Mouse (Mus musculus): ENCODE measurements around the gene Tap2. TPM values are rescaled to one million over a fixed set of nuclear protein-coding genes. Genes with fewer than 3 reads are reported as not detected.
"Not testable (repeated sequence)": the region's sequence is repeated elsewhere in the genome, so short reads cannot be mapped to it uniquely, and the experiment has no call there.

The Tap2 gene
- polyA plus RNA-seq, 1 experiment from 2014 or later = 0.44 TPM

DNA sequence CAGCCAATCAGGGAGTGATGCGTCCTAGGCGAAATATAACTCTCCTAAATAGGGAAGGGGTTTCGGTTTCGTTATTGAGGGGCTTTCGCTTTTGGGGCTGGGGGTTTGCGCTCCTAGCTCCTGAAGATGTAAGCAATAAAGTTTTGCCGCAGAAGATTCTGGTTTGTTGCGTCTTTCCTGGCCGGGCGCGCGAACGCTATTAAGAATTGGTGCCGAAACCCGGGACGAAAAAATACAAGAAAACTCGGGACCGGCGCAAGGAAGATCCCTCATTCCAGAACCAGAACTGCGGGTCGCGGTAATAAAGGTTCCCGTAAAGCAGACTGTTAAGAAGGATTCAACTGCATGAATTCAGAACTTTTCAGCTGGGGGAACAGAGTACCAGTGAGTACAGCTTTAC, 22.6 kb downstream of the Tap2 start:
- H3K9ac ChIP-seq (ENCODE audit: low read depth, low read length); H3K4me2 ChIP-seq; H3K27me3 ChIP-seq (ENCODE audit: control insufficient read depth, insufficient read depth, low read length); H3K27ac ChIP-seq (ENCODE audit: low read depth, low read length); ATAC-seq (replicated peaks; ENCODE audit: insufficient number of reproducible peaks, low FRiP score, low TSS enrichment); H3K4me1 ChIP-seq (ENCODE audit: control insufficient read depth, insufficient read depth, low read length); H3K9me3 ChIP-seq (replicated peaks; ENCODE audit: control insufficient read depth, low read length); H3K4me3 ChIP-seq (ENCODE audit: low read depth, low read length); H3K36me3 ChIP-seq (ENCODE audit: control insufficient read depth, insufficient read depth, low read length): not testable (repeated sequence)
- 93% methylated on average over 12 of the region's 23 CpGs for WGBS (ENCODE audit: insufficient replicate concordance)

- not testable (repeated sequence) for H3K27me3 ChIP-seq (ENCODE audit: control insufficient read depth, insufficient read depth, low read length); H3K4me1 ChIP-seq (ENCODE audit: control insufficient read depth, insufficient read depth, low read length); ATAC-seq (replicated peaks; ENCODE audit: insufficient number of reproducible peaks, low FRiP score, low TSS enrichment); H3K9ac ChIP-seq (ENCODE audit: low read depth, low read length); H3K27ac ChIP-seq (ENCODE audit: low read depth, low read length); H3K36me3 ChIP-seq (ENCODE audit: control insufficient read depth, insufficient read depth, low read length); H3K4me2 ChIP-seq; H3K4me3 ChIP-seq (ENCODE audit: low read depth, low read length); H3K9me3 ChIP-seq (replicated peaks; ENCODE audit: control insufficient read depth, low read length)
- WGBS (ENCODE audit: insufficient replicate concordance) = 79% methylated on average over 5 of the region's 9 CpGs
These were observed 27.6 kb downstream of the Tap2 start for GRCm38 (mm10) chr17:34230971-34231370.

- not testable (repeated sequence) for ATAC-seq (replicated peaks; ENCODE audit: insufficient number of reproducible peaks, low FRiP score, low TSS enrichment); H3K36me3 ChIP-seq (ENCODE audit: control insufficient read depth, insufficient read depth, low read length); H3K4me1 ChIP-seq (ENCODE audit: control insufficient read depth, insufficient read depth, low read length); H3K27me3 ChIP-seq (ENCODE audit: control insufficient read depth, insufficient read depth, low read length); H3K4me2 ChIP-seq; H3K9me3 ChIP-seq (replicated peaks; ENCODE audit: control insufficient read depth, low read length); H3K27ac ChIP-seq (ENCODE audit: low read depth, low read length); H3K4me3 ChIP-seq (ENCODE audit: low read depth, low read length); H3K9ac ChIP-seq (ENCODE audit: low read depth, low read length)
- 80% methylated on average over 3 of the region's 7 CpGs for WGBS (ENCODE audit: insufficient replicate concordance)
These were observed 28.7 kb downstream of the Tap2 start for GRCm38 (mm10) chr17:34232021-34232420.

DNA sequence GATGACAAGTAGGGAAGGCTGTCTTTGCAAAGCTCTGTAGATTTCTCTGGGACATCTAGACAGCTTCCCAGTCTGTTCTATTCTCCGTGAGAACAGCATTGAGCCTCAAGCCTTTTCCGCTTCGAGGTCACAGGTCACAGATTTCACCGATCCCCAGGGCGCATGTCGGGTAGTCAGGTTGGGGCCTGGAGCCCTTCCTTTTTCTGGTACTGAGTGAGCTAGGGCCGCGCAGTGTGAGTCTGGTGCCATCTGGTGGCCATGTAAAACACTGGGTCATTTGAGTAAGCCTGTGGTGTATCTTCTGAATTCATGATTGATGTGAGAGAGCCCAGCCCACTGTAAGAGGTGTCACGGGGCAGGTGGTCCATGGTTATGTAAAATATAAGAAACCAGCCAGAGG, 31.6 kb downstream of the Tap2 start:
- Histone ChIP-seq H3K4me1 (ENCODE audit: control insufficient read depth, insufficient read depth, low read length) (no peaks in the 10 kb centered on the region), H3K27me3 (ENCODE audit: control insufficient read depth, insufficient read depth, low read length) (no peaks in the 10 kb centered on the region), H3K4me2 (no peak overlapping the region), H3K9ac (ENCODE audit: low read depth, low read length) (no peak overlapping the region), H3K4me3 (ENCODE audit: low read depth, low read length) (no peak overlapping the region), H3K27ac (ENCODE audit: low read depth, low read length) (no peak overlapping the region), H3K9me3 (replicated peaks; ENCODE audit: control insufficient read depth, low read length) (no peaks in the 10 kb centered on the region; the same call in 1 of the 2 replicates), H3K36me3 (ENCODE audit: control insufficient read depth, insufficient read depth, low read length) (no peaks in the 10 kb centered on the region)
- 58% methylated on average over 9 of the region's 9 CpGs for WGBS (ENCODE audit: insufficient replicate concordance)
- no peak for ATAC-seq (replicated peaks; ENCODE audit: insufficient number of reproducible peaks, low FRiP score, low TSS enrichment)

DNA sequence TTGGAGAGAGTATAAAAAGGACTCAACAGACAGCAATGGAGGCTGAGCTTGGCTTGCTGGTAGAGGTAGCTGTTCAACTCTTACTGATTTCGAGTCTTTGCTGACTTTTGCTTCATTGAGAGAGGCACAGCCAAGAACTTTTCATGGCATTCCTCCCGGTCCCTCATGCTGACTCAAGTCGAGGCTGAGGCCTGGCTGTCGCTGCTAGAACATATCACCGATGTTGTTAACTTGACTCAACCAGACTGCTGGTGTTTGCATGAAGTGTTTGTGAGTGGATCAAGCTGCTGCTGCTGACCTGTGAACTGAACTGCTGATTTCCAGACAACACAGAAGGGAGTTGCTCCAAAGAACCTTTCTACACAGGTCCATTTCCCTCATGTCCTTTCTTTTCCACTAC, 33.4 kb downstream of the Tap2 start:
- H3K9ac ChIP-seq (ENCODE audit: low read depth, low read length) = no peak overlapping the region
- no peaks in the 10 kb centered on the region for H3K4me1 ChIP-seq (ENCODE audit: control insufficient read depth, insufficient read depth, low read length)
- WGBS (ENCODE audit: insufficient replicate concordance) = 65% methylated on average over 5 of the region's 5 CpGs
- ATAC-seq (replicated peaks; ENCODE audit: insufficient number of reproducible peaks, low FRiP score, low TSS enrichment) = no peak
- no peaks in the 10 kb centered on the region for H3K27me3 ChIP-seq (ENCODE audit: control insufficient read depth, insufficient read depth, low read length)
- H3K27ac ChIP-seq (ENCODE audit: low read depth, low read length) = no peak overlapping the region
- H3K4me3 ChIP-seq (ENCODE audit: low read depth, low read length) = no peak overlapping the region
- no peaks in the 10 kb centered on the region for H3K36me3 ChIP-seq (ENCODE audit: control insufficient read depth, insufficient read depth, low read length)
- no peaks in the 10 kb centered on the region; the same call in 1 of the 2 replicates for H3K9me3 ChIP-seq (replicated peaks; ENCODE audit: control insufficient read depth, low read length)
- no peak overlapping the region for H3K4me2 ChIP-seq

- peaks cover 5% of the 10 kb centered on the region; the same call in 1 of the 2 replicates for H3K9me3 ChIP-seq (replicated peaks; ENCODE audit: control insufficient read depth, low read length)
These were observed 34.4 kb downstream of the Tap2 start for GRCm38 (mm10) chr17:34237741-34238140.

DNA sequence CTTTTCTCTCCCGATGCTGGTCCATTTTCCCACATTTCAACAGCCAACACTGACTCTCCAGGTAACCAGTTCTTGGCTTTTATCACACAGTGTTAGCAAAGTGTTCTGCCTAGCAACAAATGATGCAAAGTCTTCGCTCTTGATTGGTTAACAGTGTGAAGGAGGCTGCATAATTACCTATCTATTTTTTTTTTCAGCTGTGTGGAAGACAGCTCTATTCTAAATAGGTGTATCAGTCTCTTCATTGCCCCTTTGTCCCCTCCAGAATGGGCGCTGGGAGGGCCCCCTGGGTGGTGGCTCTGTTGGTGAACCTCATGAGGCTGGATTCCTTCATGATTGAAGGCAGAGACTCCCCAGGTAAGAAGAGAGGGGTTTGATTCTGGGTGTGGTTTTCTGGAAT, 35.4 kb downstream of the Tap2 start, which contains the start of gene H2-Ob:
Gene H2-Ob (plus strand): TSS at position 198 of the 400 bp plus-strand sequence.
- peaks cover 4% of the 10 kb centered on the region; the same call in 1 of the 2 replicates for H3K27me3 ChIP-seq (ENCODE audit: control insufficient read depth, insufficient read depth, low read length)
- H3K27ac ChIP-seq (ENCODE audit: low read depth, low read length) = no peak within 1 kb of the TSS
- no peak within 1 kb of the TSS for H3K4me3 ChIP-seq (ENCODE audit: low read depth, low read length)
- H3K9ac ChIP-seq (ENCODE audit: low read depth, low read length) = no peak within 1 kb of the TSS
- no peak within 1 kb of the TSS for H3K4me2 ChIP-seq
- H3K9me3 ChIP-seq (replicated peaks; ENCODE audit: control insufficient read depth, low read length) = peaks cover 5% of the 10 kb centered on the region; the same call in 1 of the 2 replicates
- no peaks in the 10 kb centered on the region for H3K36me3 ChIP-seq (ENCODE audit: control insufficient read depth, insufficient read depth, low read length)
- H3K4me1 ChIP-seq (ENCODE audit: control insufficient read depth, insufficient read depth, low read length) = no peaks in the 10 kb centered on the region
- 60% methylated on average over 3 of the region's 3 CpGs for whole genome bisulfite sequencing (ENCODE audit: insufficient replicate concordance)
- ATAC-seq (replicated peaks; ENCODE audit: insufficient number of reproducible peaks, low FRiP score, low TSS enrichment) = no peak

More at GRCm38 (mm10) chr17:34237741-34238140, 34.4 kb downstream of the Tap2 start:
- ATAC-seq (replicated peaks; ENCODE audit: insufficient number of reproducible peaks, low FRiP score, low TSS enrichment) = no peak
- Histone ChIP-seq H3K9ac (ENCODE audit: low read depth, low read length) (no peak overlapping the region), H3K27me3 (ENCODE audit: control insufficient read depth, insufficient read depth, low read length) (peaks cover 2% of the 10 kb centered on the region; the same call in 1 of the 2 replicates), H3K4me1 (ENCODE audit: control insufficient read depth, insufficient read depth, low read length) (no peaks in the 10 kb centered on the region), H3K36me3 (ENCODE audit: control insufficient read depth, insufficient read depth, low read length) (no peaks in the 10 kb centered on the region), H3K27ac (ENCODE audit: low read depth, low read length) (no peak overlapping the region), H3K4me2 (no peak overlapping the region), H3K4me3 (ENCODE audit: low read depth, low read length) (no peak overlapping the region)
- WGBS (ENCODE audit: insufficient replicate concordance) = 86% methylated on average over 3 of the region's 3 CpGs

GRCm38 (mm10) chr17:34239601-34240041, 36.3 kb downstream of the Tap2 start:
- no peak overlapping the region for H3K4me2 ChIP-seq
- H3K4me3 ChIP-seq (ENCODE audit: low read depth, low read length) = no peak overlapping the region
- no peak for ATAC-seq (replicated peaks; ENCODE audit: insufficient number of reproducible peaks, low FRiP score, low TSS enrichment)
- 63% methylated on average over 10 of the region's 10 CpGs for WGBS (ENCODE audit: insufficient replicate concordance)
- H3K4me1 ChIP-seq (ENCODE audit: control insufficient read depth, insufficient read depth, low read length) = no peaks in the 10 kb centered on the region
- peaks cover 4% of the 10 kb centered on the region; the same call in 1 of the 2 replicates for H3K27me3 ChIP-seq (ENCODE audit: control insufficient read depth, insufficient read depth, low read length)
- no peak overlapping the region for H3K9ac ChIP-seq (ENCODE audit: low read depth, low read length)
- no peak overlapping the region for H3K27ac ChIP-seq (ENCODE audit: low read depth, low read length)
- H3K9me3 ChIP-seq (replicated peaks; ENCODE audit: control insufficient read depth, low read length) = 0 out of 2 replicates have a peak, but pooled peaks cover 5% of the 10 kb centered on the region
- no peaks in the 10 kb centered on the region for H3K36me3 ChIP-seq (ENCODE audit: control insufficient read depth, insufficient read depth, low read length)

DNA sequence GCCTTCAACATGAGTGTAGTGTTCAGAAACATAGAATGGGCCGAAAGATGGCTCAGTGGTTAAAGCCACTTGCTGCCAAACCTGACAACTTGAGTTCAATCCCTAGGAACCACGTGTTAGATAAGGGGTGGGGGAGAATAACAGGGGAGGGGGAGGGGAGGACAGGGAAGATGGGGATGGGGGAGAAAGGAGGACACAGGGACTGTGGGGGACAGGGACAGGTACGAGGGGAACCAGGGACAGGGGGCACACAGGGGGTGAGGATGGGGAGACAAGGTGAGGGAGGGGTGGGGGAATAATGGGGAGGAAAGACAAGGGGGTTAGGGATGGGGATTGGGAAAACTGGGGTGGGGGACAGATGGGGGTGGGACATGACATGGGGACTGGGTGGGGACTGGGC, 37.0 kb downstream of the Tap2 start:
- no peak overlapping the region for H3K4me3 ChIP-seq (ENCODE audit: low read depth, low read length)
- no peaks in the 10 kb centered on the region for H3K36me3 ChIP-seq (ENCODE audit: control insufficient read depth, insufficient read depth, low read length)
- no peak for ATAC-seq (replicated peaks; ENCODE audit: insufficient number of reproducible peaks, low FRiP score, low TSS enrichment)
- no peaks in the 10 kb centered on the region for H3K4me1 ChIP-seq (ENCODE audit: control insufficient read depth, insufficient read depth, low read length)
- 62% methylated on average over 3 of the region's 3 CpGs for WGBS (ENCODE audit: insufficient replicate concordance)
- no peak overlapping the region for H3K4me2 ChIP-seq
- H3K27ac ChIP-seq (ENCODE audit: low read depth, low read length) = no peak overlapping the region
- peaks cover 4% of the 10 kb centered on the region; the same call in 1 of the 2 replicates for H3K27me3 ChIP-seq (ENCODE audit: control insufficient read depth, insufficient read depth, low read length)
- 0 out of 2 replicates have a peak, but pooled peaks cover 5% of the 10 kb centered on the region for H3K9me3 ChIP-seq (replicated peaks; ENCODE audit: control insufficient read depth, low read length)
- H3K9ac ChIP-seq (ENCODE audit: low read depth, low read length) = no peak overlapping the region
